Mouse (Mus musculus): ENCODE measurements around the gene Nans. TPM values are rescaled to one million over a fixed set of nuclear protein-coding genes. Genes with fewer than 3 reads are reported as not detected.

Gene Nans
- polyA plus RNA-seq, 1 experiment from 2014 or later = 48.2 TPM

DNA sequence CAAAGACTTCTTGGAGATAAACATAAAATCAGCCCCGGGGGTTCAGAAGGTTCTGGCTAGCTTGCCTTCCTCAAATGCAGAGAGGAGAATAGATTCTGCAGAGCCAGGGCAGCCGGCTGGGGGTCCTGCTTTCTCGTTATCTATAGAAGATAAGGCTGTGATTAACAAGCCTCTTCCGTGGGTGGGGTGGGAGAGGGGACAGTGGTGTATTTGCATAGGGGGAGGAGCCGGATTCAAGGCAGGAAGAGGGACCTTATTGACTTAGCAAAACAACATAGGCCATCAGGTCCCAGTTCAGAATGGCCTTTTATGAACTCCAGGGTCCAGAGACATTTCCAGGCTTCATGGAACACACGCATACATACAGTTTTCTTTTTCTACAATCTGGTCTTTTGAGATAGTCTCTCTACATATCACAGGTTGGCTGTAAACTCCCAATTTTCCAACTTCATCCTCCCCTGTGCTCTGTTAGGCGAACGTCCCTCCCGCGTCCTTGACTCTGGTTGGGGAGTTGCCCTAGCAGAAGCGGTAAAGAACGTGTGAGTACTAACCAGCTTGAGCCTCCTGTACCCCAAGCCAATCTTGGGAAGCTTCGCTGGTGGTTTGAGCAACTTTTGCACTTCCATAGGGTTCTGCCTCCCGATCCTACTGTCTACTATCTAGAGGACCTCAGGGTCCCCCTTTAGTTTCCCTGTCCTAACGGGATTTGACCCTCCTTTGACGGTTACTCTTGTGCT lies 46.2 kb downstream of the Nans start:
- Histone ChIP-seq H3K4me3 (ENCODE audit: low read depth, low read length) (peak overlapping the region; percentile 58), H3K4me2 (replicated peaks; ENCODE audit: low read depth, low read length) (peak overlapping the region; percentile 84), H3K36me3 (ENCODE audit: insufficient read depth, low read length) (no peaks in the 10 kb centered on the region), H3K9ac (replicated peaks; ENCODE audit: low read depth) (peak overlapping the region; percentile 26; the same call in 1 of the 2 replicates), H3K9me3 (ENCODE audit: low read length) (no peaks in the 10 kb centered on the region), H3K4me1 (ENCODE audit: insufficient read depth, low read depth, low read length) (peaks cover 9% of the 10 kb centered on the region; the same call in 1 of the 2 replicates), H3K27ac (ENCODE audit: low read length) (0 out of 2 replicates have a peak overlapping the region, but pooled peaks have one; percentile 9), H3K27me3 (replicated peaks; ENCODE audit: insufficient read depth, low read length) (peaks cover 8% of the 10 kb centered on the region; the same call in 1 of the 2 replicates)
- WGBS = 7% methylated on average over 16 of the region's 16 CpGs
- peak; percentile 40 for DNase-seq (ENCODE audit: low spot score)
- 0 out of 2 replicates have a peak, but pooled peaks have one; percentile 1 for ATAC-seq
- TF ChIP-seq CTCF (IDR thresholded peaks at IDR 0.05) (no peak), EP300 (IDR thresholded peaks at IDR 0.05) (no peak)

DNA sequence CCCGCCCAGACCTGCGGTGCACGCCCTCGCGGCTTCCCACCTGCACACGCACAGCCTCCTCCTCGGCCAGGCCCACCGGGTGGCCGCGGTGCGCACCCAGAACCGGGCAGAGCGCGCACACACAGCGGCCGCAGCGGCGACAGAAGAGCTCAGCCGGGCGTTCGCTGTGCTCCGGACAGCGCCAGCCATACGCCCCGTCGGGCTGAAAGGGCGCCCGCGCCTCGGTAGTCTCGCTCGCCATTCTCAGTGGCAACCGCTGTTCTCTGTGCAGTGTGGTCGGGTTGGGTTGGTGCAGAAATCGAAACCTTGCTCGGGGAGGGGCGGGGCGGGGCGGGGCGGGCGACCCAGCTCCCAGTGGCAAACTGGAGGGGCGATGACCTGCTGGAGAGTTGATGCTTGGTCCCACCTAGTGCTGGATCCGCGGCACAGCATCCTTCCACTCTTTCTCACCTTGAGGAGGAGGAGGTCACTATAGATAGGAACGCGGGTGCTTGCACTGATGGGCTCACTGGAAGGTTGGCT lies 46.9 kb downstream of the Nans start, which contains the start of gene Trim14:
TSS of gene Trim14 (minus strand) at position 302 of the 522 bp plus-strand sequence.
- TF ChIP-seq CTCF (IDR thresholded peaks at IDR 0.05) (peak; percentile 52), EP300 (IDR thresholded peaks at IDR 0.05) (no peak)
- 1% methylated on average over 44 of the region's 46 CpGs for WGBS
- H3K27me3 ChIP-seq (replicated peaks; ENCODE audit: insufficient read depth, low read length) = peaks cover 8% of the 10 kb centered on the region; the same call in 1 of the 2 replicates
- peak; percentile 88 for ATAC-seq
- peak within 1 kb of the TSS; percentile 26; the same call in 1 of the 2 replicates for H3K9ac ChIP-seq (replicated peaks; ENCODE audit: low read depth)
- H3K9me3 ChIP-seq (ENCODE audit: low read length) = no peaks in the 10 kb centered on the region
- no peaks in the 10 kb centered on the region for H3K36me3 ChIP-seq (ENCODE audit: insufficient read depth, low read length)
- peak within 1 kb of the TSS; percentile 84 for H3K4me2 ChIP-seq (replicated peaks; ENCODE audit: low read depth, low read length)
- H3K4me3 ChIP-seq (ENCODE audit: low read depth, low read length) = peak within 1 kb of the TSS; percentile 58
- H3K27ac ChIP-seq (ENCODE audit: low read length) = no peak within 1 kb of the TSS
- H3K4me1 ChIP-seq (ENCODE audit: insufficient read depth, low read depth, low read length) = peaks cover 9% of the 10 kb centered on the region; the same call in 1 of the 2 replicates
- DNase-seq (ENCODE audit: low spot score) = peak; percentile 81

DNA sequence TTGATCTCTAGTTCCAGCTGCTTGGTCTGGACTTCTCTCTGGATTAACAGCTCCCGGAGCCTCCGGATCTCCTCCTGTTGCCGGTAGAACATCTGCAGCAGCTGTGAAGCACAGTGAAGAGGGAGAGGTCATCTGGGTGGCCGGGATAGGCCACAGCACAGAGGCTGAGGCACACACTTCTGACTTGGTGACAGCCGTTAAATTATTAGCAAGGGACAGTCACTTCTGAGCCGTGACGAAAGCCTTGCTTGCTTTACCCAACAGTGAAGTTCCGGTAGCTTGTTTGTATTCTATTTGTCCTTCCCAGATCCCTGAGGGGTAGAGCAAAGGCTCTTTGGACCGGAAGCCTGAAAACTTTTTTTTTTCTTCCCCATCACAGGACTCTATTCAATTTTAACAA lies 50.1 kb downstream of the Nans start:
- TF ChIP-seq CTCF (IDR thresholded peaks at IDR 0.05) (no peak), EP300 (IDR thresholded peaks at IDR 0.05) (no peak)
- H3K9ac ChIP-seq (replicated peaks; ENCODE audit: low read depth) = no peak overlapping the region
- H3K27me3 ChIP-seq (replicated peaks; ENCODE audit: insufficient read depth, low read length) = peaks cover 8% of the 10 kb centered on the region; the same call in 1 of the 2 replicates
- DNase-seq (ENCODE audit: low spot score) (no peak), ATAC-seq (no peak)
- WGBS = 53% methylated on average over 9 of the region's 9 CpGs
- no peak overlapping the region for H3K4me2 ChIP-seq (replicated peaks; ENCODE audit: low read depth, low read length)
- peaks cover 9% of the 10 kb centered on the region; the same call in 1 of the 2 replicates for H3K4me1 ChIP-seq (ENCODE audit: insufficient read depth, low read depth, low read length)
- H3K36me3 ChIP-seq (ENCODE audit: insufficient read depth, low read length) = no peaks in the 10 kb centered on the region
- no peaks in the 10 kb centered on the region for H3K9me3 ChIP-seq (ENCODE audit: low read length)
- no peak overlapping the region for H3K4me3 ChIP-seq (ENCODE audit: low read depth, low read length)
- H3K27ac ChIP-seq (ENCODE audit: low read length) = no peak overlapping the region

DNA sequence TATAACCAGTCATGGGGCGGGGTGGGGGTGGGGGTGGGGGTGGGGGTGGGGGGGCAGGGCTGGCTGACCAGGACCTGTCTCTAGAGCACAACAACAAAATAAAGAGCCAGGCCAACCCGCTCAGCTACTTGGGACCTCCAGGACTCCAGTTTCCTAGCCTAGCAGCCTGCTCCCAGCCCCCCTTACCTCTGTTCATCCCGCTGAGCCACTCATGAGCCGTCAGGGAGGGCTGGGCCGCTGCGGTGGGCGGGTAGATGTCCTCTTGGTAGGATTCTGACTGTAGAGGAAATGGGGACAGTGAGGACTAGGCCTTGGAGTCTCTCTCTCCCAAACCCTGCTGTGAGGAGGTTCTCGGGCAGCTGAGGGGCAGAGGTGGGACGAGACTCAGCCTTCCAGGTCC lies 52.7 kb downstream of the Nans start:
- no peaks in the 10 kb centered on the region for H3K36me3 ChIP-seq (ENCODE audit: insufficient read depth, low read length)
- no peaks in the 10 kb centered on the region for H3K4me1 ChIP-seq (ENCODE audit: insufficient read depth, low read depth, low read length)
- no peak overlapping the region for H3K4me2 ChIP-seq (replicated peaks; ENCODE audit: low read depth, low read length)
- ATAC-seq = no peak
- no peak overlapping the region for H3K4me3 ChIP-seq (ENCODE audit: low read depth, low read length)
- TF ChIP-seq CTCF (IDR thresholded peaks at IDR 0.05) (no peak), EP300 (IDR thresholded peaks at IDR 0.05) (no peak)
- H3K9me3 ChIP-seq (ENCODE audit: low read length) = no peaks in the 10 kb centered on the region
- no peak overlapping the region for H3K27ac ChIP-seq (ENCODE audit: low read length)
- H3K9ac ChIP-seq (replicated peaks; ENCODE audit: low read depth) = no peak overlapping the region
- 46% methylated on average over 9 of the region's 9 CpGs for WGBS
- DNase-seq (ENCODE audit: low spot score) = no peak
- H3K27me3 ChIP-seq (replicated peaks; ENCODE audit: insufficient read depth, low read length) = no peaks in the 10 kb centered on the region; the same call in 1 of the 2 replicates

DNA sequence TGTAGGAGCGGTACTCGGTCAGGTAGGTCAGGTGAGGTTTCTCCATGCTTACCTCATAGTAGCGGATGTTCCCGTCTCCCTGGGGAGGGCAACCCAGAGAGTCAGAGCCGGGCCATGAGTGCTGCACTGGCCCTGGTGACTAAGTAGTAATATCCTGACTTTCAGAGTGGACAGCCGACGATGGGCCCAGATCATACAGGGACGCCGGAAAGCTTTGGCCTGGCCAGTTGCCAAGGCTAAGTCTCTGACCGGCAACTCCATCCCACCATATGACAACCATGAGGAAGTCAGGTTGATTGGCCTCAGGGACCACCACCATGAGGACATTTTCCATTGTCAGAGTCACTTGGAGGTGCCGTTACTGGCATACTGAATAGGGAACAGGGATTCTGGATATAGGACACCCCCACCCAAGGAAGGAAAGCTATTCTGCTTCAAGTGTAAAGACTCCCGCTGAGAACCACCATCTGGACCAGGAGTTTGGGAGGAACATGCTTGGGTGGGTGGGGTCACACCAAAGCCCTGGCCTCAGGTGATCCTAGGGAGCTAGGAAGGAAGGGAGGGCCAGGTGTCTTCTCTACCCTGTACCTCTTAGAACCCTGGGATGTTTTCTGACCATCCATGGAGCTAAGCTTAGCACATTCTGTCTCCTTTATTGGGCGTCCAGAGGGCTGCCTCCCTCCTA lies 54.5 kb downstream of the Nans start:
- Histone ChIP-seq H3K36me3 (ENCODE audit: insufficient read depth, low read length) (no peaks in the 10 kb centered on the region), H3K9ac (replicated peaks; ENCODE audit: low read depth) (no peak overlapping the region), H3K4me3 (ENCODE audit: low read depth, low read length) (no peak overlapping the region), H3K4me2 (replicated peaks; ENCODE audit: low read depth, low read length) (no peak overlapping the region), H3K9me3 (ENCODE audit: low read length) (no peaks in the 10 kb centered on the region), H3K4me1 (ENCODE audit: insufficient read depth, low read depth, low read length) (no peaks in the 10 kb centered on the region), H3K27ac (ENCODE audit: low read length) (no peak overlapping the region), H3K27me3 (replicated peaks; ENCODE audit: insufficient read depth, low read length) (no peaks in the 10 kb centered on the region)
- WGBS = 85% methylated on average over 13 of the region's 13 CpGs
- no peak for TF ChIP-seq EP300 (IDR thresholded peaks at IDR 0.05)
- no peak for TF ChIP-seq CTCF (IDR thresholded peaks at IDR 0.05)
- DNase-seq (ENCODE audit: low spot score) = no peak
- no peak for ATAC-seq

DNA sequence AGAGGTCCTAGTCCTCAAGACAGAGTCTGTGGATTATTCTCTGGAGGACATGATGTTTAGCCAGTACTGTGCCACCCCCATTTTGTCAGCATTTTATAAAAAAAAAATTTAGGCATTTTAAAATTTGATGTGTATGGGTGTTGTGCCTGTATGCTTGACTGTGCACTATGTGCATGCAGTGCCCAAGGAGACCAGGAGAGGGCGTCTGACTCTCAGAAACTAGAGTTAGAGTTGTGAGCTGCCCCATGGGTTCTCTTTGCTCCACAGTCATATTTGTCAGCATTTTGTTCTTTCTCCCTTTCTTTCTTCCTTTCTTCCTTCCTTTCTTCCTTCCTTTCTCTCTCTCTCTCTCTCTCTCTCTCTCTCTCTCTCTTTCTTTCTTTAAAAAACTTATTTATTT lies 55.3 kb downstream of the Nans start:
- H3K27ac ChIP-seq (ENCODE audit: low read length) = no peak overlapping the region
- 19% methylated on average over 1 of the region's 1 CpGs for WGBS
- H3K9ac ChIP-seq (replicated peaks; ENCODE audit: low read depth) = no peak overlapping the region
- H3K4me2 ChIP-seq (replicated peaks; ENCODE audit: low read depth, low read length) = no peak overlapping the region
- H3K9me3 ChIP-seq (ENCODE audit: low read length) = no peaks in the 10 kb centered on the region
- DNase-seq (ENCODE audit: low spot score) = peak; percentile 27
- H3K27me3 ChIP-seq (replicated peaks; ENCODE audit: insufficient read depth, low read length) = no peaks in the 10 kb centered on the region
- H3K36me3 ChIP-seq (ENCODE audit: insufficient read depth, low read length) = no peaks in the 10 kb centered on the region
- TF ChIP-seq CTCF (IDR thresholded peaks at IDR 0.05) = peak; percentile 53
- TF ChIP-seq EP300 (IDR thresholded peaks at IDR 0.05) = no peak
- no peak for ATAC-seq
- no peak overlapping the region for H3K4me3 ChIP-seq (ENCODE audit: low read depth, low read length)
- H3K4me1 ChIP-seq (ENCODE audit: insufficient read depth, low read depth, low read length) = no peaks in the 10 kb centered on the region

Data from lung, postnatal 0 days (tissue).